Mouse (Mus musculus) T-helper 17 cell (primary cell): ENCODE measurements at regions not wholly inside any gene's neighbourhood (a gene's known extent, or its start where the extent isn't known, plus 50 kb on each side); places are given as distances from the start of the nearest gene placed in this dataset.

Experiments
- in situ Hi-C, 2 experiments: fragments of 300-600 bp; cut with MboI, MseI; formaldehyde crosslinking; loops; 1 replicate in 1 of 2; 2 replicates in 1 of 2; pipeline ENCODE4 v1.15.1; 2025; ENCODE audit warnings: high pct_unique_total_duplicates in 2 of 2

DNA sequence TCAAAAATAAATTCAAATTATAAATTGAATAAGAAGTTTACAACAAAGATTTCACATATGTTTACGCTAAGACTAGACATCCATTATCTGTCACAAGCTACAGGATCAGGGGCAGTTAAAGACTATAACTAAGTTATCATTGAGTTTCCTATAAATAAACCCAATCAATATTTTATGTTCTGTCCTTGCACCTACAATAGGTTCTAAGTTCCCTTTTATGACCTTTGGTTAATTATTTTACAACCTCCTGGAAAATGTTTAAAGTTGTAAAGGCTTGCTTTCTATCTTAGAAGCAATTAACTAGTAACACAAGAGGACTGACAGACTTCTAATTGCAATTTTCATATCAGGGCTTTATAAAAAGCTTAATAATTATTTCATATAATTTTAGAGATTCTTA lies 632.7 kb downstream of the Nap1l3 start:
- in situ Hi-C loops = loop anchor here in 1 of 2 experiments (5.0 kb wide), 1 partner anchor 52 kb away; no protein-coding TSS in a partner anchor

DNA sequence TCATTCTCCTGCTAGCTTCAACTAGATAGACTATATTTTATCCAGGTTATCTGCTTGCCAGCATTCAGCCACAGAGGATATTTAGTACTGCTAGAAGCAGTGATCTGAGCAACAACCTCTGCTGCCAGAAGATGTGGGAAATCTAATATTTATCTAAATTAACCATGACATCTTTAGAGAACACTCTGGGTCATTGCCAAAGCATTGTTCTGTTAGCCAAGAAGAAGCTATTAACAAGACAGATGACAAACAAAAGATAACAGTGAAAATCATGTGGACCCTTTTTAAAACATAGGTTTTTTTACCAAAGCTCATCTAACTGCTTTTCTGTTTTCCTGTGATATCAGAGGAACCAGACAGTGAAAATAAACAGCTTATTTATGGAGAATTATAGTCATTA lies 644.2 kb downstream of the Nap1l3 start:
- in situ Hi-C loops = no loop called here
